Mouse (Mus musculus): ENCODE measurements at regions not wholly inside any gene's neighbourhood (a gene's known extent, or its start where the extent isn't known, plus 50 kb on each side); places are given as distances from the start of the nearest gene placed in this dataset.

- no peak overlapping the region for H3K9ac ChIP-seq
- H3K4me1 ChIP-seq (replicated peaks): no peaks in the 10 kb centered on the region
- no peaks in the 10 kb centered on the region for H3K36me3 ChIP-seq
- no peaks in the 10 kb centered on the region for H3K9me3 ChIP-seq
- H3K27ac ChIP-seq: no peak overlapping the region
- no peak overlapping the region for H3K4me2 ChIP-seq (replicated peaks)
- H3K27me3 ChIP-seq (replicated peaks): no peaks in the 10 kb centered on the region
- WGBS: 80% methylated on average over 7 of the region's 7 CpGs
- no peak overlapping the region for H3K4me3 ChIP-seq (replicated peaks)
- no peak for ATAC-seq
Measured at GRCm38 (mm10) chr13:99047219-99047618, 62.9 kb upstream of the 1700024P04Rik start.

GRCm38 (mm10) chr13:99046737-99047136 lies 62.4 kb upstream of the 1700024P04Rik start:
- H3K36me3 ChIP-seq: no peaks in the 10 kb centered on the region
- H3K4me2 ChIP-seq (replicated peaks): no peak overlapping the region
- 86% methylated on average over 1 of the region's 1 CpGs for WGBS
- H3K27ac ChIP-seq: no peak overlapping the region
- H3K27me3 ChIP-seq (replicated peaks): no peaks in the 10 kb centered on the region
- no peak for ATAC-seq
- no peak overlapping the region for H3K9ac ChIP-seq
- no peaks in the 10 kb centered on the region for H3K4me1 ChIP-seq (replicated peaks)
- H3K9me3 ChIP-seq: no peaks in the 10 kb centered on the region
- no peak overlapping the region for H3K4me3 ChIP-seq (replicated peaks)

GRCm38 (mm10) chr13:99042086-99042485 lies 57.7 kb upstream of the 1700024P04Rik start:
- Histone ChIP-seq H3K27ac (no peak overlapping the region), H3K4me3 (replicated peaks) (no peak overlapping the region), H3K9me3 (no peaks in the 10 kb centered on the region), H3K4me2 (replicated peaks) (no peak overlapping the region), H3K36me3 (no peaks in the 10 kb centered on the region), H3K9ac (no peak overlapping the region), H3K27me3 (replicated peaks) (no peaks in the 10 kb centered on the region), H3K4me1 (replicated peaks) (0 out of 2 replicates have a peak, but pooled peaks cover 3% of the 10 kb centered on the region)
- WGBS: 87% methylated on average over 6 of the region's 6 CpGs
- ATAC-seq: no peak

GRCm38 (mm10) chr13:99041256-99041655 lies 56.9 kb upstream of the 1700024P04Rik start:
- ATAC-seq: no peak
- Histone ChIP-seq H3K9me3 (no peaks in the 10 kb centered on the region), H3K27ac (no peak overlapping the region), H3K27me3 (replicated peaks) (no peaks in the 10 kb centered on the region), H3K4me2 (replicated peaks) (no peak overlapping the region), H3K36me3 (no peaks in the 10 kb centered on the region), H3K9ac (no peak overlapping the region), H3K4me1 (replicated peaks) (0 out of 2 replicates have a peak, but pooled peaks cover 3% of the 10 kb centered on the region), H3K4me3 (replicated peaks) (no peak overlapping the region)
- WGBS: 93% methylated on average over 6 of the region's 6 CpGs

- Histone ChIP-seq H3K9me3 (no peaks in the 10 kb centered on the region), H3K4me1 (replicated peaks) (0 out of 2 replicates have a peak, but pooled peaks cover 3% of the 10 kb centered on the region), H3K27me3 (replicated peaks) (no peaks in the 10 kb centered on the region), H3K27ac (no peak overlapping the region), H3K4me2 (replicated peaks) (no peak overlapping the region), H3K4me3 (replicated peaks) (no peak overlapping the region), H3K9ac (no peak overlapping the region), H3K36me3 (no peaks in the 10 kb centered on the region)
- ATAC-seq: no peak
- WGBS: 83% methylated on average over 6 of the region's 6 CpGs
Measured at GRCm38 (mm10) chr13:99040846-99041245, 56.5 kb upstream of the 1700024P04Rik start.

- no peak overlapping the region for H3K9ac ChIP-seq
- 0 out of 2 replicates have a peak, but pooled peaks cover 3% of the 10 kb centered on the region for H3K4me1 ChIP-seq (replicated peaks)
- H3K4me3 ChIP-seq (replicated peaks): no peak overlapping the region
- H3K4me2 ChIP-seq (replicated peaks): no peak overlapping the region
- no peak for ATAC-seq
- H3K27ac ChIP-seq: no peak overlapping the region
- no peaks in the 10 kb centered on the region for H3K9me3 ChIP-seq
- no peaks in the 10 kb centered on the region for H3K36me3 ChIP-seq
- H3K27me3 ChIP-seq (replicated peaks): no peaks in the 10 kb centered on the region
- 79% methylated on average over 4 of the region's 4 CpGs for WGBS
Measured at GRCm38 (mm10) chr13:99040171-99040570, 55.8 kb upstream of the 1700024P04Rik start.

- WGBS: 83% methylated on average over 7 of the region's 7 CpGs
- H3K9me3 ChIP-seq: no peaks in the 10 kb centered on the region
- no peak overlapping the region for H3K4me3 ChIP-seq (replicated peaks)
- H3K4me1 ChIP-seq (replicated peaks): 0 out of 2 replicates have a peak, but pooled peaks cover 3% of the 10 kb centered on the region
- H3K27ac ChIP-seq: no peak overlapping the region
- peak; percentile 50; the same call in 1 of the 2 replicates for ATAC-seq
- H3K9ac ChIP-seq: no peak overlapping the region
- H3K27me3 ChIP-seq (replicated peaks): no peaks in the 10 kb centered on the region
- H3K4me2 ChIP-seq (replicated peaks): no peak overlapping the region
- H3K36me3 ChIP-seq: no peaks in the 10 kb centered on the region
Measured at GRCm38 (mm10) chr13:99039063-99039385, 54.7 kb upstream of the 1700024P04Rik start.

- no peaks in the 10 kb centered on the region for H3K27me3 ChIP-seq (replicated peaks)
- H3K9ac ChIP-seq: no peak overlapping the region
- ATAC-seq: 0 out of 2 replicates have a peak, but pooled peaks have one; percentile 42
- no peak overlapping the region for H3K4me2 ChIP-seq (replicated peaks)
- H3K36me3 ChIP-seq: no peaks in the 10 kb centered on the region
- WGBS: 38% methylated on average over 15 of the region's 15 CpGs
- 0 out of 2 replicates have a peak, but pooled peaks cover 3% of the 10 kb centered on the region for H3K4me1 ChIP-seq (replicated peaks)
- H3K4me3 ChIP-seq (replicated peaks): no peak overlapping the region
- no peak overlapping the region for H3K27ac ChIP-seq
- no peaks in the 10 kb centered on the region for H3K9me3 ChIP-seq
Measured at GRCm38 (mm10) chr13:99038198-99039062, 54.1 kb upstream of the 1700024P04Rik start.

GRCm38 (mm10) chr13:99037131-99037530 lies 52.8 kb upstream of the 1700024P04Rik start:
- Histone ChIP-seq H3K27ac (no peak overlapping the region), H3K4me3 (replicated peaks) (no peak overlapping the region), H3K36me3 (no peaks in the 10 kb centered on the region), H3K4me2 (replicated peaks) (no peak overlapping the region), H3K4me1 (replicated peaks) (0 out of 2 replicates have a peak, but pooled peaks cover 3% of the 10 kb centered on the region), H3K9ac (no peak overlapping the region), H3K9me3 (no peaks in the 10 kb centered on the region), H3K27me3 (replicated peaks) (no peaks in the 10 kb centered on the region)
- 85% methylated on average over 4 of the region's 4 CpGs for WGBS
- ATAC-seq: no peak

Data from intestine, embryonic 15.5 days (tissue).